Mouse (Mus musculus) kidney, adult 2 months (tissue): ENCODE measurements around the gene 5330417C22Rik.

Source experiments
- CTCF ChIP-seq: fragments of 200-500 bp; conservative IDR thresholded peaks from 2 replicates; pipeline ENCODE4 v1.5.1; 2011; ENCODE audit warnings: low read depth, mild to moderate bottlenecking, control low read depth, low read length, moderate library complexity, mixed read lengths; ENCODE audit not compliant: insufficient read depth, insufficient read length
- POLR2A ChIP-seq: fragments of 200-500 bp; IDR thresholded peaks from one replicate; pipeline ENCODE4 v1.6.1; 2011; ENCODE audit warnings: low read depth, low read length, control low read depth

DNA sequence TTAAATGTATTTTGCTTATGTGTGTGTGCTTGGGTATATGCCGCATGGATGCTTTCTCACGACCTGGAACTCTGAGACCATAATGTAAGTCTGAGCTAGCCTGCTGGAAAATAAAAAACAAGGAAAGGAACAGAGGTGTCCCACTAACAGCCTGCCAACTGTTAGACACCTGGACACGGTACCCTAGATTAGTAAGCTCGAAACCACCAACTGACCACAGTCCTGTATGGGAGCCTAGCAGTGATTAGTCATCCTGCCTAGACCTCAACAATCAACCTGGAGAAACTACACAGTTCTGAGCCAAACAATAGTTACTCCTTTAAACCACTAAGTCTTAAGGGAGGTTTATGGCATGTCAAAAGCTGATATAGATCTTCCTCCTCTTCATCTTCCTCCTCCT lies 12.9 kb downstream of the 5330417C22Rik start:
- TF ChIP-seq CTCF: no peak
- no peak for TF ChIP-seq POLR2A
